Mouse (Mus musculus) E14TG2a.4 (cell line): ENCODE data around the gene Bicd1.

Source experiments
- CTCF ChIP-seq: conservative IDR thresholded peaks from 2 replicates; pipeline ENCODE4 v1.5.1; 2014; ENCODE audit warnings: low read length
- NANOG ChIP-seq: IDR thresholded peaks from 2 replicates; pipeline ENCODE4 v1.6.1; 2014; ENCODE audit warnings: borderline replicate concordance, low read length, mixed read lengths

DNA sequence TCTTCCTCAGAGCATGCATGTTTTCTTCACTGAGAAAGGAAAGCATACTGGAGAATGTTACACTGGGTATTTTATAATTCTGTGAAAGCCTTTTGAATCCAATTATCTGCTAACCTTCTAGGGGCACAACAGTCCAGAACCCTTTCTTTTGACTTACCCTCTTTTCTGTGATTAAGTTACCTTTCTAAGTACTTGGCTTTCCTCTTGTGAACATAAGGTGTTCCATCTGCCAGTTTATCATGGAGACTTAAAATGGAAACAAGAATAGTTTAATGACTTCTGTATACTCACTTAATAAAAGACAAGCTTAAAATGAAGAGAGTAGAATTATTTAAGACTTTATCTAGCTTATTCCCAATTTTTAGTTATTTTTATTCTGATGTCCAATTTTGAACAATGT is 16.1 kb downstream of the Bicd1 start:
- no peak for TF ChIP-seq CTCF
- TF ChIP-seq NANOG: no peak
